Comparison of ENCODE assay signal across 10 mouse cellular contexts in the genomic region with DNA sequence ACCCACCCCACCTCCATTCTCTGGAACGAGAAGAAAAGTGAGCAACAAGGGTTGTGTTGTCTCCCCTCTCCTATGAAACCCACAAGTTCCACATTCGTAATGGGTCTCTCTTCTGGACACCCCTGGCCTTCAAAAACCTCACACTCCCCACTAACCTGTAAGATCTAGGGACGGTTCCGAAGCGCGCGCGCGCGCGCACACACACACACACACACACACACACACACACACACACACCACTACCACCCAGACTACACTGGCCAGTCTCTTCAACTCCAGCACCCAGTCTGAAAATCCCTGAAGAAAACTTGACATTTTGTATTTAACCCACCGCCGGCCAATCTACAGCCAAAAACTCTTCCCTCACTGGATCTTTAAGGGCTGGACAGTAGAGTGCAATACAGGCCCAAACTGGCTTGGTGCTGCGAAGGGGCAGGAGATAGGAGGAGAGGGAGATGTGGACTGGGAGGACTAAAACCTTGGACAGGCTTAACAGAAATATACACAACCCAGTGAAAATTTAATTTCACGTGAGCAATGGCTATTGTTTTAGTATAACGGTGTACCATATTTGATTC. TPM values are rescaled to one million over a fixed set of nuclear protein-coding genes. Genes with fewer than 3 reads are reported as not detected.
DNase-seq lines count a peak whose midpoint lies in the region; ATAC-seq and TF ChIP-seq lines count a peak whose summit lies in the region.
"Had no signal": no experiment of that assay in that cellular context is flagged by ENCODE, and none has a peak within 500 bp of the region (broad histone marks: within the 10 kb centered on the region; RNA-seq: fewer than 3 reads in every experiment).

A gene (minus strand): TSS at position 138 of the 578 bp plus-strand sequence.

- WGBS in hindbrain, embryonic 10.5 days, result 52% methylated on average over 16 of the region's 16 CpGs
- WGBS in liver, embryonic 16.5 days (ENCODE audit: insufficient replicate concordance), result 40% methylated on average over 16 of the region's 16 CpGs

- no peak for ATAC-seq in liver, embryonic 16.5 days (ENCODE audit: low read depth)

- H3K4me1 ChIP-seq in E14TG2a.4 (replicated peaks; ENCODE audit: low read depth, low read length), result peaks cover 15% of the 10 kb centered on the region
- peaks cover 21% of the 10 kb centered on the region for H3K4me1 ChIP-seq in hindbrain, embryonic 10.5 days (replicated peaks)
- no peaks in the 10 kb centered on the region for H3K4me1 ChIP-seq in liver, embryonic 16.5 days (ENCODE audit: control insufficient read depth, low read depth, low read length)

- H3K9me3 ChIP-seq in E14TG2a.4 (ENCODE audit: low read length), result peaks cover 5% of the 10 kb centered on the region; the same call in 1 of the 2 replicates
- no peaks in the 10 kb centered on the region for H3K9me3 ChIP-seq in hindbrain, embryonic 10.5 days
- H3K9me3 ChIP-seq in liver, embryonic 16.5 days (replicated peaks; ENCODE audit: control insufficient read depth, low read length), result no peaks in the 10 kb centered on the region

- peak within 1 kb of the TSS; percentile 80 for H3K4me3 ChIP-seq in E14TG2a.4 (replicated peaks; ENCODE audit: low read length)
- H3K4me3 ChIP-seq in hindbrain, embryonic 10.5 days, result peak within 1 kb of the TSS; percentile 57
- H3K4me3 ChIP-seq in liver, embryonic 16.5 days (ENCODE audit: low read depth, low read length), result no peak within 1 kb of the TSS; the same call in 1 of the 2 replicates

- H3K4me2 ChIP-seq in liver, embryonic 16.5 days (ENCODE audit: low read depth, low read length), result peak within 1 kb of the TSS; percentile 15; the same call in 1 of the 2 replicates

- peaks cover 77% of the 10 kb centered on the region for H3K27me3 ChIP-seq in E14TG2a.4 (ENCODE audit: insufficient read depth, low read length)
- peaks cover 85% of the 10 kb centered on the region for H3K27me3 ChIP-seq in hindbrain, embryonic 10.5 days (ENCODE audit: insufficient read depth, poor library complexity, severe bottlenecking)
- H3K27me3 ChIP-seq in liver, embryonic 16.5 days (ENCODE audit: control insufficient read depth, insufficient read depth, low read depth, low read length), result peaks cover 50% of the 10 kb centered on the region

- peak; percentile 61 for DNase-seq in heart, adult 11 months
- DNase-seq in heart, postnatal 25 days (ENCODE audit: low spot score), result no peak
- peak; percentile 31 for DNase-seq in hindbrain, embryonic 10.5 days (ENCODE audit: low spot score)
- DNase-seq in cerebellum, adult 18-20 months, result no peak
- no peak for DNase-seq in adrenal gland, postnatal 14 days
- DNase-seq in thymus, postnatal 36 days, result no peak

- intact Hi-C loops in heart, postnatal 25 days (cut with DNase I), result no loop called here

- H3K27ac ChIP-seq in hindbrain, embryonic 10.5 days, result peak within 1 kb of the TSS; percentile 70
- no peak within 1 kb of the TSS for H3K27ac ChIP-seq in liver, embryonic 16.5 days (ENCODE audit: low read length)
- H3K27ac ChIP-seq: macrophage had no signal

- no peak for TF ChIP-seq CTCF in E14TG2a.4 (conservative IDR thresholded peaks at IDR 0.05; ENCODE audit: low read length)

- no peaks in the 10 kb centered on the region for H3K36me3 ChIP-seq in E14TG2a.4 (ENCODE audit: insufficient read depth, low read length)
- no peaks in the 10 kb centered on the region for H3K36me3 ChIP-seq in hindbrain, embryonic 10.5 days
- H3K36me3 ChIP-seq in liver, embryonic 16.5 days (ENCODE audit: control insufficient read depth, insufficient read depth), result no peaks in the 10 kb centered on the region

- no peak within 1 kb of the TSS for H3K9ac ChIP-seq in liver, embryonic 16.5 days (ENCODE audit: low read depth, low read length)

RNA-seq across cellular contexts. Expression of the gene that starts here (rescaled TPM):
- under 1 TPM in 1 of 2 experiments, not detected in 1; 0.10 TPM for total RNA-seq in heart, postnatal 25 days (2021)
- polyA plus RNA-seq in hindbrain, embryonic 10.5 days (2016; fragmentation: Nextera tagmentation; extraction: Ambion mirVana), result 1.0 TPM in 2 replicates
- polyA plus RNA-seq in liver, embryonic 16.5 days (2015; fragmentation: Nextera tagmentation; extraction: Ambion mirVana), result not detected in 2 replicates
- total RNA-seq in adrenal gland, postnatal 14 days (2021), result not detected in 2 replicates
- total RNA-seq: granulocyte monocyte progenitor cell, adult 5-6 weeks had no signal
- polyA plus RNA-seq: macrophage had no signal

Comparison
In these comparisons a context has a peak if more than half of its experiments do, and no peak if none do; other contexts are left out.
1. DNase-seq: peak in heart, adult 11 months (single experiment) and hindbrain, embryonic 10.5 days (single experiment); none in heart, postnatal 25 days (single experiment), cerebellum, adult 18-20 months (0 of 2), adrenal gland, postnatal 14 days (single experiment) and thymus, postnatal 36 days (0 of 2).